Mouse (Mus musculus): ENCODE results near the gene Atxn2.

The Atxn2 gene

DNA sequence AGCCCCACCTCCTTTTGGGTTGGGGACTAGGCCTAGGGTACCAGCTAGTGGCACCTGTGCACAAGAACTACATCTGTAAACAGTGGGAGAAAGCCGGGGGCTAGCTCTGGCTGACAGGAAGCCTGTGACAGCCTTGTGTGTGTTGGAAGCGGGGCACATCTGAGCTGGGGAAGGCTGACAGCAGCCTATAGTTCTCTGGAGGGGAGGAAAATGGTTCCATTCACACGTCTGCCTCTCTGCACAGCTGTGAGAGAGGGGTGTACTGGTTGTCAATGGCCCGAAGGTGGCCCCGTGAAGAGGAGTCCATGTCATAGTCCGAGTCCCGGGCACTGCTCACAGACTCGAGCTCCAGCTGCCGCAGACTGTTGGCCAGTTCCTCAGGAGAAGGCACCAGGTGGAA, 106.4 kb downstream of the Atxn2 start:
- no peak for DNase-seq (ENCODE audit: low read depth)

- DNase-seq (ENCODE audit: low read depth): no peak
Measured at GRCm38 (mm10) chr5:121818401-121818800, 107.3 kb downstream of the Atxn2 start.

DNA sequence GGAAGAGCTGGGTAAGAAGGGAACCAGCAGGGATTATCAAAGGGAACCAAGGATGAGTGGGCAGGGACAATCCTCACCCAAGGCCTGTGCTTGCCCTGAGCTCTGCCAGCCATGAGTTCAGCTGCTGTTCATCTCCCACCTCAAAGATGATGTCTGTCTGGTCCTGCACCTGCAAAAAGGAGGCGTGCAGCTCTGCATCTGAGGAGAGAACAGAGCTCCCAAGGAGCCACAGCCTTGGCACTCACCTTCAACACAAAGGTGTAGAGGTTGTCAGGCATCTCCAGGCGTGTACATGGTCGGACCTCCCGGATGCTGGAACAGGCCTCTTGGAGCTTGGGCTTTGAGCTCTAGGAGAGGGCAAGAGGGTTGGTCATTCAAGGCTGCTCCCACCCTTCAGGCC, 107.7 kb downstream of the Atxn2 start:
- no peak for DNase-seq (ENCODE audit: low read depth)

DNA sequence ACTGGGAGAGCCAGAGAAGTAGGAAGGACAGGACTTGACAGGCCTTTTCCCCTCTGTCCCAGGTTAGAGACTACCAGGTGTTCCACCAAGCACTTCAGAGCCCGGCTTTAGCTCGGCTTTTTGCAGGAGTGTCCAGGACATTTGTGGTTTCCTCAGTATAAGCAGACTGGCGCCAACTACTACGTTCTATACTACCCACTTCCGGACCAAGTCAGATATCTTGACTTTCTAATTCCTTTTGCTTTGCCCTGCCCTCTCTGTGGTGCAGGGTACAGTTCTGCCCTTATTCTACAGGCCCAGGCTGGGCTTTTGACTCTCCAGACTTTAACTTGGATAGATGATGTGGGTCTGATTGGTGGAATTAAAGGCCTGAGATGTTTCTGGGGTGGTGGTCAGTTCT, 108.4 kb downstream of the Atxn2 start:
- DNase-seq (ENCODE audit: low read depth): no peak

- DNase-seq (ENCODE audit: low read depth): no peak
Measured at GRCm38 (mm10) chr5:121820161-121820560, 109.0 kb downstream of the Atxn2 start.

DNA sequence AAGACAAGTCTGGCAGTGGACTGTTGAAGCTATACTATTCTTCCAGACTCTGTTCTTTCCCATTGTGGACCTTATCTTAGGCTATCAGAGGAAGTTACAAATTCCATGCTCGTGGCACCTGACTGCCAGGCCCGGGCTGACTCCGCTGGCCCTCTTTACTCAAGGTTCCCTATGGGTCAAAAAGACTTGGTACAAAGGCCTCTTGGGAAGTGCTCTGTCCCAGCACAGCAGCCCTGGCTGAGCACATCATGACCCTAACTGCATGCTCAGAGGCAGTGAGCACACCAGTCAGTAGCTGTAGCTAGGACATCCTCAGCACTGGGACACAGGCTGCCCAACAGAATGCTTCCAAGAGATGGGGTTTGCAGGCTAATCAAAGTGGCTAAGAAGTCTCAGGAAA, 109.5 kb downstream of the Atxn2 start:
- no peak for DNase-seq (ENCODE audit: low read depth)

GRCm38 (mm10) chr5:121821116-121821515, 110.0 kb downstream of the Atxn2 start:
- DNase-seq (ENCODE audit: low read depth): no peak

DNA sequence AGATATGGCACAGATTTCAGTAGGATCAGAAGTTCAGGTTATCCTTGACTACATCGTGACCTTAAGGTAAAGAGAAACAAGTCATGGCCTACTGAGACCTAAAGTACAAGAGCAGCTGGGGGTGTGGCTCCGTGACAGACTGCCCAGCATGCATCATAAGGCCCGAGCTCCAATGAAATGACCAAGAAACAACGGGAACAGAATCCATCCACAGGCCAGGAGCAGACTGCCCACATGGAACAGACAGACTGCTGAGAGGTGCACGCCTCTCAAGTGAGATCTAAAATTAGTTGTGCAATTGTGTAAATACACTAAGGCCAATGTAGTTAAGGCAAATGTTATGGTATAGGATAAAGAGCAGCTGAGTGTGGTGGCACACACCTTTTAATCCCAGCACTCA, 110.4 kb downstream of the Atxn2 start:
- DNase-seq (ENCODE audit: low read depth): no peak

DNA sequence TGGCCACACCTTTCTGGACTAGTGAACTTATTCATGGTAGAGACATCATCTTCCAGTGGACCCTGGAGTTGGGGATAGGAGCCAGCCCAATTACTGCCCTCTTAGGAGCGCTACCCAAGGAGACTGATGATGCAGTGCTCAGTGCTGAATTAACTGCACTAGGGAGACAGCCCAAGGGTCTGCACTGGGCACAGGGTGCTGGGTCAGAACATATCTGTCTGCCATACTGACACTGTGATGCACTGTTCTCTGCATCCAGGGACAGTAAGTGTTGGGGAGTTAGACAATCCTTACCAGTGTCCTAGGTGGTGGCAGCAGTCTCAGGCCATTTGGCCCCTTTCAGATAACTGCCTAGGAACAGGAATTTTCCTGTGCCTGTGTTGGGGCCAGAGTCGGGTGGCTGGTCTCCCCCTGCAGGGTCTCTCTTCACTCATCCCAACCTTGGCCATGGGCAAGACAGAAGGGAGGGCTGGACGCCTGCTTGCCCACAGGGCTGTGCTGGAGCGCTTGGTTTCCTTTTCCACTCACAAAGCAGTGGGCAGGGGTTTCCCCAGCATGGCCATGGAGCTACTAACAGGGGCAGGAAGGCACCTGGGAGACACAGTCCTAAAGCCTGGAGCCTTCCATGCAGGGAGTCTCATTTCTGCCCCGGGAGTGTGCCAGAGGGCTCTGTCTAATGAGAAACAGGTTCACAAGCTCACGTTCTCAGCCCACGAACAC, 111.8 kb downstream of the Atxn2 start:
- DNase-seq (ENCODE audit: low read depth): no peak

GRCm38 (mm10) chr5:121823668-121824067, 112.5 kb downstream of the Atxn2 start:
- DNase-seq (ENCODE audit: low read depth): no peak

- DNase-seq (ENCODE audit: low read depth): no peak
Measured at GRCm38 (mm10) chr5:121824121-121824520, 113.0 kb downstream of the Atxn2 start.

- no peak for DNase-seq (ENCODE audit: low read depth)
Measured at GRCm38 (mm10) chr5:121825606-121826005, 114.5 kb downstream of the Atxn2 start.

- DNase-seq (ENCODE audit: low read depth): no peak
Measured at GRCm38 (mm10) chr5:121827876-121828275, 116.7 kb downstream of the Atxn2 start.

- no peak for DNase-seq (ENCODE audit: low read depth)
Measured at GRCm38 (mm10) chr5:121828491-121829432, 117.6 kb downstream of the Atxn2 start.

DNA sequence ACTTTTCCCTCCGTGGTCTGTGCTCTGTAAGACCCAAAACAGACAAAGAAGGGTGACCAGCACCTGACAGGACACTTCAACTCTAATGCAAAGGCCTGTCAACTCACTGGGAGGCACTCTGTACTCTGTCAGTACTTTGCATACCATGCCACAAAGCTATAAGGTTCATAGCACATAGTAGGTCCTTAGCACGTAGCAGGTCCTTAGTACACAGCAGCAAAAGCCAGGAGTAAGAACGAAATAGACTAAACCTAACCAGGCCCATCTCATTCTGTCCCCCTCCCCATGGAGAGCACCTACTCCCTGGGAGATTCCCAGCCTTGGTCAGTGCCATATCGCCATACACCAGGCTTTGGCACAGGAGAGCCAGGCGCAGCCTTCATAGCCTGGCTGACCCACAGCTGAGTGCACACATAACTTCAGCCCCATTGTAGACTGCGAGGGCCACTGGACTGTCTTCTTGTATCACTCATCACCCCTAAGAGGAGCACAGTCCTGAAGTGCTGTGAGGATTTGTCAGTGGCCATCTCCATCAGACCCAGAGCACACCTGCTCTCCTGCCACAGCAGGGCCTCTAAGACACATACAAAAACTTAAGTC, 120.0 kb downstream of the Atxn2 start:
- DNase-seq (ENCODE audit: low read depth): no peak

- no peak for DNase-seq (ENCODE audit: low read depth)
Measured at GRCm38 (mm10) chr5:121832376-121833155, 121.4 kb downstream of the Atxn2 start.

DNA sequence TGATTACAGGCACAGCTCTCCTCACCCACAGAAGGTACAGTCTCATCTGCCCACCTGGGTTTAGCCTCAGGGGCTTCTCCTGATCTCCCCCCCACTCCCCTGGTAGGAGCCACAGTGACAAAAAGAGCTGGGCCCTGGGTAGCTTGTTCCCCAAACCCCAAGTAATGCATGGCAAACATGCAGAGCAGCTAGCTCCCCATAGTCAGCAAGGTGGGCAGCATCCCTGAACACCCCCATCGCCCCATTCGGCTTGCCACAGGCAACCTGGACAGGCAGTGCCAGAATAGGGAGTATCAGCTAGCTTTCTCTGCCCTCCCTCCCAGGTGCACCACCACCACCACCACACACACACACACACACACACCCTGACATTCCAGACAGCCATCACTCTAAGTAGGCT, 122.0 kb downstream of the Atxn2 start:
- no peak for DNase-seq (ENCODE audit: low read depth)

DNA sequence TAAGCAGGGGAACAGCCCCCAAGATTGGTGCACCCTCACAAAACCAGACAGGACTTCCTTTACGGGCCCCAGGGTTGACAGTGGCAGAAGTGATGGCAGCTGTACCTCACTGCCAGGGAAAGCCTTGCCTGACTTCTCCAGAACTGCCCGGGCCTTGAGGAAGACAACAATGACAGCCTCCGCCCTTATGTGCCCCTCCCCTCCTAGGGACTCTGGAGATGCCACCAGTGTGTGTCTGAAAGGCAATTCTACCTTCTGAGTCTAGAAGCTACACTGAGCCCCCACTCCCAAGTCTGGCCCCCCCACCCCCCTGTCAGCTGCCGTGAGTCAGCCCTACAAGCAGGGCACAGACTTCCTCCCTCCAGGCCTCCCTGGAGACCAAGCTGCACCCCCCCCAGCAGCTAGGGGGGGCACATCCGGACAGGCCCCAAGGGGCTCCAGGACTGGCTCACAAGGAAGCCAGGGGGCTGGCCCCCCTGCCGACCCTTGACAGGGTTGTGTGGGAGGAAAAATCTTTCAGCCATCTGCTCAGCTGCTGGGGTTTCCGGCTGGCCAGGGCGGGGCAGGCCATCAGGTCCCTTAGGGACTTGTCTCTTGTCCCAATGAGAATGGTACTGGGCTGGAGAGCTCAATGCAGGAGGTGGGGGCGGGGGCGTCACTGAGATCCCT, 122.6 kb downstream of the Atxn2 start:
- DNase-seq (ENCODE audit: low read depth): no peak

GRCm38 (mm10) chr5:121834241-121834606, 123.1 kb downstream of the Atxn2 start:
- no peak for DNase-seq (ENCODE audit: low read depth)

DNA sequence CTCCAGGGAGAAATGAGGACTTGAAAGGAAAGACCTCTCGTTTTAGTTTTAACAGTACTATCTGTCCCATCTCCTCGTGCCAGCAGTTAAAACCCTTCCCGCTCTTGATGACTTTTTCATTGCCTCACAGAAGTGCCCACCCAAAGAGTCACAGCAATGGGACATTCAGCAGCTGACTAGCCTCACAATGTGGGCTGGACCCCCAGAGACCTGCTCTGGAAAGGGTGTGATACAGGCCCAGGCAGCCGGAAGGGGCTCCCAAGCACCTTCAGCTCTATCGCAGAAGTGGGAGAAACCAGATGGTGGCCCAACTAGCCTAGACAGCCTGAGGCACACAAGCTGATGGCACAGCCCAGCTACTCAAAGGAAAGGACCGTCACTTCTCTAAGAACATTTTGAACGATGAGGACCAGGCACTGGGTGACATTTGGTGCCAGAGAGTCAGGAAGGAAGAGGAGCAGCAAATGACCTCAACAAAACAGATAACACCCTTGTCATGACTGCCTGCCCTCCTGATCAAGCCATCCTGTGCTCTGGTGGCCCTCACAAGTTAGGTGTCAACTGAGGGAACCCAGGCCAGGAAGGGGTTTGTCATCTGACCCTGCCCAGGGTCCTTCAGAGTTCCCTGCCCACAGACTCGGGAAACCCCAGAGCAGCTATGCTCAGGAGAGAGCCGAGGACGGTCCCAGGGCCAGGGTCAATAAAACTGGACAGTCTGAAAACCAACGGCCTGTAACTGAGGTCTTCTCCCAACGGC, 124.0 kb downstream of the Atxn2 start:
- DNase-seq (ENCODE audit: low read depth): no peak

Data from fibroblast of lung, adult 2 months (primary cell).